Mouse (Mus musculus): ENCODE results near the gene Trim9.

Trim9 gene

GRCm38 (mm10) chr12:70251210-70251884 lies 96.1 kb downstream of the Trim9 start:
- DNase-seq, result no peak

GRCm38 (mm10) chr12:70249616-70250157 lies 97.7 kb downstream of the Trim9 start:
- no peak for DNase-seq

GRCm38 (mm10) chr12:70247683-70248474 lies 99.5 kb downstream of the Trim9 start:
- no peak for DNase-seq

GRCm38 (mm10) chr12:70242550-70242949 lies 104.9 kb downstream of the Trim9 start:
- DNase-seq, result no peak

GRCm38 (mm10) chr12:70239741-70240140 lies 107.7 kb downstream of the Trim9 start:
- no peak for DNase-seq

- DNase-seq, result no peak
Observed at GRCm38 (mm10) chr12:70238604-70239003, 108.8 kb downstream of the Trim9 start.

- no peak for DNase-seq
Observed at GRCm38 (mm10) chr12:70234938-70235484, 112.4 kb downstream of the Trim9 start.

- DNase-seq, result no peak
Observed at GRCm38 (mm10) chr12:70234411-70234810, 113.0 kb downstream of the Trim9 start.

- DNase-seq, result no peak
Observed at GRCm38 (mm10) chr12:70233637-70234315, 113.6 kb downstream of the Trim9 start.

- no peak for DNase-seq
Observed at GRCm38 (mm10) chr12:70232020-70232544, 115.3 kb downstream of the Trim9 start.

- no peak for DNase-seq
Observed at GRCm38 (mm10) chr12:70231294-70231693, 116.1 kb downstream of the Trim9 start, which contains the start of gene Pygl. TSS of gene Pygl (minus strand) at chr12:70231488.

- no peak for DNase-seq
Observed at GRCm38 (mm10) chr12:70228155-70228554, 119.3 kb downstream of the Trim9 start.

- no peak for DNase-seq
Observed at GRCm38 (mm10) chr12:70227121-70227932, 120.1 kb downstream of the Trim9 start.

- no peak for DNase-seq
Observed at GRCm38 (mm10) chr12:70226655-70227054, 120.8 kb downstream of the Trim9 start.

GRCm38 (mm10) chr12:70223331-70223730 lies 124.1 kb downstream of the Trim9 start:
- no peak for DNase-seq

- no peak for DNase-seq
Observed at GRCm38 (mm10) chr12:70221425-70221824, 126.0 kb downstream of the Trim9 start.

GRCm38 (mm10) chr12:70218795-70219540 lies 128.4 kb downstream of the Trim9 start:
- DNase-seq, result no peak

- no peak for DNase-seq
Observed at GRCm38 (mm10) chr12:70216229-70216800, 131.1 kb downstream of the Trim9 start.

- DNase-seq, result no peak
Observed at GRCm38 (mm10) chr12:70214281-70214680, 133.1 kb downstream of the Trim9 start.

GRCm38 (mm10) chr12:70213601-70214000 lies 133.8 kb downstream of the Trim9 start:
- no peak for DNase-seq

- DNase-seq, result no peak
Observed at GRCm38 (mm10) chr12:70212501-70212900, 134.9 kb downstream of the Trim9 start.
